Comparison of ENCODE assay signal across 9 mouse cellular contexts in the genomic region with DNA sequence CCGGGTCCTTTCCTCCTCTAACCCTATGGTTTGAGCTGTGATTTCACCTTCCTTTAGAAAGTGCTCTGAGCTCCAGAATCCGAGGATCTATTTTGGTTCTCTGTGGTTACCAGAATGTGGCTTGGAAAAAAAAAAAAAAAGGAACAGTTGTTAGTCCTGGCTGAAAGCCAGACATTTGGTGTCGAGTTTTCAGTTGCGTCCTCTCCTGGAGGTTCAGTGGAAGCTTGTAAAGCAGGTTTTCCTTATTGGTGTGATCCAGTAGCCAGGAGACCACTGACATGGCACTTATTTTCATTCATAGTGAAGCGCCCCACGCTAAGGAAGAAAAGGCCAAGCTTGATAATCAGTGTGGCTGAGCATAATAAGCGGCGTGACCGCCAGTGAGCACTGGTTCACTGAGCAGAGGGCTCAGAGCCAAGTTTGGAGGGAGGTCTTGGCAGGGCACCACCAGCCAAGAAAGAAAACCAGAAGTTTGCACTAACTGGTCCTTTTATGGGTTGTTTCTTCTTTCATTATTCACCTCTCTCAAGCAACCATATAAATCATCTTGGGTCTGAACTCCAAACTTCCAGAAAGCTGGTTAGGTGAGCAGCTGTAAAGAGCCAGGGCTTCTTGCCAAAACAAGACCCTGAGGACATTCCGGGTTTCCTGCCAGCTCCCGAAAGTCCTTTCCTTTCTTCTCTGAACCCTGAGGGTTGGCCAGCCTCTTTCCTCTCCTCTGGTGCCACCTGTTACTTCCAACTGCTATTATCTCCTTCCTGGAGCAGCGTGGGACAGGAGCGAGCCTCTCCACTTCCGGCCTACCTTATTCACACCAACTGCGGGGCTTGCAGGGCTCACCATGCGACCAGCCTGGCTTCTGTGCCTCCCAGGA.
DNase-seq lines count a peak whose midpoint lies in the region; ATAC-seq lines count a peak whose summit lies in the region.
"Had no signal": no experiment of that assay in that cellular context is flagged by ENCODE, and none has a peak within 500 bp of the region (broad histone marks: within the 10 kb centered on the region; RNA-seq: fewer than 3 reads in every experiment).

No protein-coding gene starts in this region.

- no peak overlapping the region for H3K9ac ChIP-seq in neural tube, embryonic 11.5 days (ENCODE audit: low read length)
- H3K9ac ChIP-seq in forebrain, embryonic 11.5 days (ENCODE audit: low read length), result no peak overlapping the region
- H3K9ac ChIP-seq in heart, embryonic 13.5 days, result no peak overlapping the region
- no peak overlapping the region for H3K9ac ChIP-seq in kidney, embryonic 15.5 days
- no peak overlapping the region for H3K9ac ChIP-seq in limb, embryonic 13.5 days

- peak; percentile 34 for DNase-seq in neural tube, embryonic 11.5 days (ENCODE audit: low spot score)
- no peak for DNase-seq in neural tube, embryonic 10.5 days (ENCODE audit: extremely low spot score, low spot score)
- DNase-seq in forebrain, embryonic 11.5 days (ENCODE audit: low spot score), result peak; percentile 55
- DNase-seq in natural killer cell, adult 2 months (ENCODE audit: low spot score in 2 of 2), result no peak

- H3K27me3 ChIP-seq in neural tube, embryonic 11.5 days (ENCODE audit: control insufficient read depth, insufficient read depth, low read length), result no peaks in the 10 kb centered on the region
- no peaks in the 10 kb centered on the region for H3K27me3 ChIP-seq in forebrain, embryonic 11.5 days (ENCODE audit: control insufficient read depth, insufficient read depth, low read length)
- H3K27me3 ChIP-seq in heart, embryonic 13.5 days (replicated peaks), result no peaks in the 10 kb centered on the region
- H3K27me3 ChIP-seq in kidney, embryonic 15.5 days, result no peaks in the 10 kb centered on the region
- H3K27me3 ChIP-seq in limb, embryonic 13.5 days, result no peaks in the 10 kb centered on the region

- no peak overlapping the region for H3K4me3 ChIP-seq in neural tube, embryonic 11.5 days (ENCODE audit: low read depth, low read length)
- H3K4me3 ChIP-seq in forebrain, embryonic 11.5 days (ENCODE audit: low read depth, low read length), result no peak overlapping the region
- H3K4me3 ChIP-seq in heart, embryonic 13.5 days, result no peak overlapping the region
- H3K4me3 ChIP-seq in kidney, embryonic 15.5 days (replicated peaks), result no peak overlapping the region
- H3K4me3 ChIP-seq in limb, embryonic 13.5 days, result no peak overlapping the region; the same call in 1 of the 2 replicates
- H3K4me3 ChIP-seq: megakaryocyte, embryonic 14.5 days had no signal

- H3K4me2 ChIP-seq in neural tube, embryonic 11.5 days (ENCODE audit: low read depth), result no peak overlapping the region
- no peak overlapping the region for H3K4me2 ChIP-seq in forebrain, embryonic 11.5 days (ENCODE audit: low read depth, low read length, severe bottlenecking)
- H3K4me2 ChIP-seq in heart, embryonic 13.5 days, result peak overlapping the region; percentile 49
- H3K4me2 ChIP-seq in kidney, embryonic 15.5 days, result peak overlapping the region; percentile 38
- H3K4me2 ChIP-seq in limb, embryonic 13.5 days (replicated peaks), result peak overlapping the region; percentile 45

- H3K4me1 ChIP-seq in neural tube, embryonic 11.5 days (ENCODE audit: control insufficient read depth, insufficient read depth, low read length), result no peaks in the 10 kb centered on the region
- no peaks in the 10 kb centered on the region for H3K4me1 ChIP-seq in forebrain, embryonic 11.5 days (replicated peaks; ENCODE audit: control insufficient read depth, insufficient read depth, low read length)
- H3K4me1 ChIP-seq in heart, embryonic 13.5 days, result peaks cover 15% of the 10 kb centered on the region
- H3K4me1 ChIP-seq in kidney, embryonic 15.5 days, result peaks cover 16% of the 10 kb centered on the region
- H3K4me1 ChIP-seq in limb, embryonic 13.5 days, result peaks cover 16% of the 10 kb centered on the region
- H3K4me1 ChIP-seq: megakaryocyte, embryonic 14.5 days had no signal

- WGBS in neural tube, embryonic 11.5 days, result 60% methylated on average over 16 of the region's 16 CpGs
- whole genome bisulfite sequencing in forebrain, embryonic 11.5 days, result 60% methylated on average over 16 of the region's 16 CpGs
- 34% methylated on average over 16 of the region's 16 CpGs for WGBS in heart, embryonic 13.5 days
- 28% methylated on average over 16 of the region's 16 CpGs for whole genome bisulfite sequencing in kidney, embryonic 15.5 days
- WGBS in limb, embryonic 13.5 days, result 28% methylated on average over 16 of the region's 16 CpGs

- H3K36me3 ChIP-seq in neural tube, embryonic 11.5 days (ENCODE audit: control insufficient read depth, insufficient read depth, low read length), result no peaks in the 10 kb centered on the region
- no peaks in the 10 kb centered on the region for H3K36me3 ChIP-seq in forebrain, embryonic 11.5 days (ENCODE audit: control insufficient read depth, insufficient read depth, low read length)
- H3K36me3 ChIP-seq in heart, embryonic 13.5 days, result no peaks in the 10 kb centered on the region
- H3K36me3 ChIP-seq in kidney, embryonic 15.5 days, result no peaks in the 10 kb centered on the region
- no peaks in the 10 kb centered on the region for H3K36me3 ChIP-seq in limb, embryonic 13.5 days

- no peaks in the 10 kb centered on the region for H3K9me3 ChIP-seq in neural tube, embryonic 11.5 days (ENCODE audit: control insufficient read depth, low read length)
- H3K9me3 ChIP-seq in forebrain, embryonic 11.5 days (ENCODE audit: control insufficient read depth, low read length), result no peaks in the 10 kb centered on the region
- no peaks in the 10 kb centered on the region for H3K9me3 ChIP-seq in heart, embryonic 13.5 days
- no peaks in the 10 kb centered on the region for H3K9me3 ChIP-seq in kidney, embryonic 15.5 days (replicated peaks)
- H3K9me3 ChIP-seq in limb, embryonic 13.5 days, result 0 out of 2 replicates have a peak, but pooled peaks cover 3% of the 10 kb centered on the region

- no peak overlapping the region for H3K27ac ChIP-seq in neural tube, embryonic 11.5 days (ENCODE audit: low read depth, low read length)
- H3K27ac ChIP-seq in forebrain, embryonic 11.5 days (ENCODE audit: low read depth, low read length), result no peak overlapping the region
- H3K27ac ChIP-seq in heart, embryonic 13.5 days (replicated peaks), result peak overlapping the region; percentile 62
- peak overlapping the region; percentile 90 for H3K27ac ChIP-seq in kidney, embryonic 15.5 days
- H3K27ac ChIP-seq in limb, embryonic 13.5 days, result peak overlapping the region; percentile 61; the same call in 1 of the 2 replicates

- peak; percentile 81; the same call in 1 of the 2 replicates for ATAC-seq in neural tube, embryonic 11.5 days (ENCODE audit: insufficient read depth, low FRiP score, low TSS enrichment)
- ATAC-seq in forebrain, embryonic 11.5 days (replicated peaks; ENCODE audit: low FRiP score), result peak; percentile 66
- ATAC-seq in heart, embryonic 13.5 days (ENCODE audit: extremely low read depth, insufficient number of reproducible peaks, low FRiP score, low TSS enrichment), result no peak
- peak; percentile 91 for ATAC-seq in kidney, embryonic 15.5 days (replicated peaks; ENCODE audit: low FRiP score)
- peak; percentile 92 for ATAC-seq in limb, embryonic 13.5 days (ENCODE audit: low FRiP score, low read depth)
- ATAC-seq in neutrophil, adult 5-6 weeks (ENCODE audit: extremely low read depth, insufficient number of reproducible peaks, low FRiP score, poor library complexity, severe bottlenecking), result 0 out of 2 replicates have a peak, but pooled peaks have one; percentile 33

Comparison
In these comparisons a context has a peak if more than half of its experiments do, and no peak if none do; other contexts are left out.
1. DNase-seq: peak in neural tube, embryonic 11.5 days (single experiment) and forebrain, embryonic 11.5 days (single experiment); none in neural tube, embryonic 10.5 days (single experiment) and natural killer cell, adult 2 months (0 of 2).
2. H3K27ac ChIP-seq: peak in heart, embryonic 13.5 days (single experiment), kidney, embryonic 15.5 days (single experiment) and limb, embryonic 13.5 days (single experiment); none in neural tube, embryonic 11.5 days (single experiment) and forebrain, embryonic 11.5 days (single experiment).
3. H3K4me2 ChIP-seq: peak in heart, embryonic 13.5 days (single experiment), kidney, embryonic 15.5 days (single experiment) and limb, embryonic 13.5 days (single experiment); none in neural tube, embryonic 11.5 days (single experiment) and forebrain, embryonic 11.5 days (single experiment).